Mouse (Mus musculus) lung, postnatal 0 days (tissue): ENCODE results near the gene Gstm5. TPM values are rescaled to one million over a fixed set of nuclear protein-coding genes. Genes with fewer than 3 reads are reported as not detected.

ENCODE experiments used
- ATAC-seq: fragments of 200-750 bp; cut with Nextera tagmentation; 2 replicates; pipeline ENCODE4 v1.8.0; 2017; ENCODE audit warnings: moderate library complexity
- DNase-seq: peaks from one replicate; pipeline ENCODE4 v3.0.0-alpha.2; 2016; ENCODE audit warnings: low spot score
- H3K27ac ChIP-seq: fragments of 300-500 bp; sonication (generic); 2 replicates; pipeline ENCODE4 v1.5.1; 2014; ENCODE audit warnings: antibody characterized with exemption, mild to moderate bottlenecking, low read length, mixed read lengths
- H3K27me3 ChIP-seq: fragments of 300-500 bp; sonication (generic); replicated peaks from 2 replicates; pipeline ENCODE4 v1.6.1; 2014; ENCODE audit warnings: low read length, mixed read lengths; ENCODE audit not compliant: insufficient read depth
- H3K36me3 ChIP-seq: fragments of 300-500 bp; sonication (generic); 2 replicates; pipeline ENCODE4 v1.6.1; 2014; ENCODE audit warnings: low read length, mixed read lengths; ENCODE audit not compliant: insufficient read depth
- H3K4me1 ChIP-seq: fragments of 300-500 bp; sonication (generic); 2 replicates; pipeline ENCODE4 v1.6.1; 2014; ENCODE audit warnings: antibody characterized with exemption, low read depth, low read length, mixed read lengths; ENCODE audit not compliant: insufficient read depth
- H3K4me2 ChIP-seq: fragments of 300-500 bp; sonication (generic); replicated peaks from 2 replicates; pipeline ENCODE4 v1.6.1; 2014; ENCODE audit warnings: low read depth, mild to moderate bottlenecking, low read length, moderate library complexity, mixed read lengths
- H3K4me3 ChIP-seq: fragments of 300-500 bp; sonication (generic); 2 replicates; pipeline ENCODE4 v1.5.1; 2014; ENCODE audit warnings: low read depth, low read length
- H3K9ac ChIP-seq: fragments of 300-500 bp; sonication (generic); replicated peaks from 2 replicates; pipeline ENCODE4 v1.6.1; 2014; ENCODE audit warnings: low read depth, mild to moderate bottlenecking
- H3K9me3 ChIP-seq: fragments of 300-500 bp; sonication (generic); 2 replicates; pipeline ENCODE4 v1.6.1; 2016; ENCODE audit warnings: low read length, mixed read lengths
- CTCF ChIP-seq: IDR thresholded peaks from 2 replicates; pipeline ENCODE4 v1.5.1; 2016; ENCODE audit warnings: antibody characterized with exemption, mild to moderate bottlenecking
- EP300 ChIP-seq: IDR thresholded peaks from 2 replicates; pipeline ENCODE4 v1.6.1; 2016; ENCODE audit warnings: antibody characterized with exemption, mild to moderate bottlenecking, control low read depth
- WGBS: fragments of 180-500 bp; shearing (Covaris S2); extraction: QIAGEN DNeasy Blood & Tissue Kit; methylation state at CpG from one replicate; pipeline ENCODE4 v1.1.7; 2014; 5-methylcytosine and 5-hydroxymethylcytosine counted together
- polyA plus RNA-seq: library from polyadenylated mRNA; unstranded; fragments of >200 nt; fragmentation: Nextera tagmentation; extraction: Ambion mirVana; gene quantifications from 2 replicates; pipeline ENCODE4 v1.2.1, GENCODE M21; 2015

Gene Gstm5
- polyA plus RNA-seq, 1 experiment from 2014 or later: 50.4 TPM

- WGBS: 59% methylated on average over 2 of the region's 2 CpGs
- H3K9ac ChIP-seq: no peak overlapping the region
- TF ChIP-seq CTCF (no peak), EP300 (peak; percentile 71)
Observed at GRCm38 (mm10) chr3:107862471-107862870, 33.1 kb upstream of the Gstm5 start.

GRCm38 (mm10) chr3:107863471-107863870 lies 32.1 kb upstream of the Gstm5 start:
- no peaks in the 10 kb centered on the region for H3K9me3 ChIP-seq
- no peak for DNase-seq
- TF ChIP-seq EP300 (no peak), CTCF (no peak)
- no peaks in the 10 kb centered on the region for H3K27me3 ChIP-seq
- no peak for ATAC-seq
- H3K4me3 ChIP-seq: no peak overlapping the region
- no peaks in the 10 kb centered on the region; the same call in 1 of the 2 replicates for H3K4me1 ChIP-seq
- 72% methylated on average over 5 of the region's 5 CpGs for WGBS
- no peak overlapping the region for H3K9ac ChIP-seq
- H3K4me2 ChIP-seq: no peak overlapping the region
- no peaks in the 10 kb centered on the region for H3K36me3 ChIP-seq
- H3K27ac ChIP-seq: no peak overlapping the region

More at GRCm38 (mm10) chr3:107862471-107862870, 33.1 kb upstream of the Gstm5 start:
- no peak overlapping the region for H3K4me2 ChIP-seq
- H3K4me3 ChIP-seq: no peak overlapping the region
- H3K27me3 ChIP-seq: no peaks in the 10 kb centered on the region
- H3K9me3 ChIP-seq: no peaks in the 10 kb centered on the region
- ATAC-seq (no peak), DNase-seq (peak; percentile 36)
- no peaks in the 10 kb centered on the region; the same call in 1 of the 2 replicates for H3K4me1 ChIP-seq
- H3K36me3 ChIP-seq: no peaks in the 10 kb centered on the region
- H3K27ac ChIP-seq: no peak overlapping the region

GRCm38 (mm10) chr3:107863898-107864603 lies 31.6 kb upstream of the Gstm5 start:
- ATAC-seq: peak; percentile 88
- H3K4me1 ChIP-seq: no peaks in the 10 kb centered on the region; the same call in 1 of the 2 replicates
- H3K27me3 ChIP-seq: no peaks in the 10 kb centered on the region
- H3K9ac ChIP-seq: no peak overlapping the region
- H3K36me3 ChIP-seq: no peaks in the 10 kb centered on the region
- H3K4me2 ChIP-seq: no peak overlapping the region
- TF ChIP-seq EP300 (no peak), CTCF (peak; percentile 97)
- peak; percentile 94 for DNase-seq
- 5% methylated on average over 2 of the region's 2 CpGs for WGBS
- H3K4me3 ChIP-seq: no peak overlapping the region
- no peaks in the 10 kb centered on the region for H3K9me3 ChIP-seq
- H3K27ac ChIP-seq: no peak overlapping the region

- Histone ChIP-seq H3K4me2 (no peak overlapping the region), H3K4me1 (no peaks in the 10 kb centered on the region; the same call in 1 of the 2 replicates), H3K9ac (no peak overlapping the region), H3K4me3 (no peak overlapping the region), H3K9me3 (no peaks in the 10 kb centered on the region), H3K27ac (no peak overlapping the region), H3K27me3 (no peaks in the 10 kb centered on the region), H3K36me3 (no peaks in the 10 kb centered on the region)
- 50% methylated on average over 10 of the region's 10 CpGs for WGBS
- DNase-seq (no peak), ATAC-seq (no peak)
- no peak for TF ChIP-seq EP300
- TF ChIP-seq CTCF: no peak
Observed at GRCm38 (mm10) chr3:107865364-107866091, 30.1 kb upstream of the Gstm5 start.

GRCm38 (mm10) chr3:107867086-107867485 lies 28.5 kb upstream of the Gstm5 start:
- H3K4me1 ChIP-seq: no peaks in the 10 kb centered on the region; the same call in 1 of the 2 replicates
- TF ChIP-seq EP300 (no peak), CTCF (peak; percentile 99)
- H3K4me3 ChIP-seq: no peak overlapping the region
- no peaks in the 10 kb centered on the region for H3K9me3 ChIP-seq
- no peak overlapping the region for H3K9ac ChIP-seq
- H3K27me3 ChIP-seq: no peaks in the 10 kb centered on the region
- H3K36me3 ChIP-seq: no peaks in the 10 kb centered on the region
- H3K4me2 ChIP-seq: no peak overlapping the region
- peak; percentile 54 for ATAC-seq
- H3K27ac ChIP-seq: no peak overlapping the region
- DNase-seq: peak; percentile 87
- 4% methylated on average over 8 of the region's 8 CpGs for WGBS

GRCm38 (mm10) chr3:107868452-107868851 lies 27.2 kb upstream of the Gstm5 start:
- H3K4me3 ChIP-seq: no peak overlapping the region
- ATAC-seq: no peak
- no peaks in the 10 kb centered on the region for H3K27me3 ChIP-seq
- H3K9me3 ChIP-seq: no peaks in the 10 kb centered on the region
- TF ChIP-seq CTCF (no peak), EP300 (no peak)
- H3K4me2 ChIP-seq: no peak overlapping the region
- DNase-seq: no peak
- no peaks in the 10 kb centered on the region for H3K36me3 ChIP-seq
- no peaks in the 10 kb centered on the region for H3K4me1 ChIP-seq
- no peak overlapping the region for H3K9ac ChIP-seq
- no peak overlapping the region for H3K27ac ChIP-seq
- 89% methylated on average over 22 of the region's 22 CpGs for WGBS
